Mouse (Mus musculus) fibroblast of lung, adult 2 months (primary cell): ENCODE data around the gene Capn5.

Experiments
- DNase-seq: peaks from one replicate; pipeline ENCODE4 v3.0.0-alpha.2; 2011; ENCODE audit warnings: low read depth

The Capn5 gene

GRCm38 (mm10) chr7:98109771-98110170 lies 68.3 kb downstream of the Capn5 start:
- no peak for DNase-seq

- DNase-seq: no peak
These were observed 69.2 kb downstream of the Capn5 start for GRCm38 (mm10) chr7:98108636-98109430.

GRCm38 (mm10) chr7:98106272-98106671 lies 71.8 kb downstream of the Capn5 start:
- DNase-seq: no peak

GRCm38 (mm10) chr7:98104481-98105435 lies 73.3 kb downstream of the Capn5 start:
- DNase-seq: no peak

- no peak for DNase-seq
These were observed 74.2 kb downstream of the Capn5 start for GRCm38 (mm10) chr7:98103942-98104292.

GRCm38 (mm10) chr7:98103002-98103941 lies 74.8 kb downstream of the Capn5 start:
- DNase-seq: no peak

- no peak for DNase-seq
These were observed 75.6 kb downstream of the Capn5 start for GRCm38 (mm10) chr7:98102488-98102887.

- no peak for DNase-seq
These were observed 80.5 kb downstream of the Capn5 start for GRCm38 (mm10) chr7:98097557-98097956.

GRCm38 (mm10) chr7:98095852-98096251 lies 82.2 kb downstream of the Capn5 start:
- DNase-seq: no peak

- DNase-seq: no peak
These were observed 91.7 kb downstream of the Capn5 start for GRCm38 (mm10) chr7:98086346-98086745.

GRCm38 (mm10) chr7:98085314-98085713 lies 92.8 kb downstream of the Capn5 start:
- DNase-seq: no peak

- no peak for DNase-seq
These were observed 93.4 kb downstream of the Capn5 start for GRCm38 (mm10) chr7:98084541-98085293.

GRCm38 (mm10) chr7:98082376-98082775 lies 95.7 kb downstream of the Capn5 start:
- no peak for DNase-seq

GRCm38 (mm10) chr7:98077453-98077852 lies 100.6 kb downstream of the Capn5 start:
- no peak for DNase-seq

- peak; percentile 33 for DNase-seq
These were observed 106.5 kb downstream of the Capn5 start for GRCm38 (mm10) chr7:98071620-98072019.
